Mouse (Mus musculus) hindbrain, embryonic 12.5 days (tissue): ENCODE measurements at regions not wholly inside any gene's neighbourhood (a gene's known extent, or its start where the extent isn't known, plus 50 kb on each side); places are given as distances from the start of the nearest gene placed in this dataset.

Experiments
- ATAC-seq: fragments of 200-750 bp; cut with Nextera tagmentation; 2 replicates; pipeline ENCODE4 v1.8.0; 2017; ENCODE audit warnings: moderate TSS enrichment; ENCODE audit not compliant: low FRiP score
- H3K27ac ChIP-seq: fragments of 300-500 bp; sonication (generic); 2 replicates; pipeline ENCODE4 v1.5.1; 2016; ENCODE audit warnings: mild to moderate bottlenecking
- H3K27me3 ChIP-seq: fragments of 300-500 bp; sonication (generic); 2 replicates; pipeline ENCODE4 v1.6.1; 2016; ENCODE audit warnings: mild to moderate bottlenecking
- H3K36me3 ChIP-seq: fragments of 300-500 bp; sonication (generic); 2 replicates; pipeline ENCODE4 v1.6.1; 2016; ENCODE audit warnings: mild to moderate bottlenecking
- H3K4me1 ChIP-seq: fragments of 300-500 bp; sonication (generic); 2 replicates; pipeline ENCODE4 v1.6.1; 2016
- H3K4me2 ChIP-seq: fragments of 300-500 bp; sonication (generic); replicated peaks from 2 replicates; pipeline ENCODE4 v1.6.1; 2016; ENCODE audit warnings: mild to moderate bottlenecking
- H3K4me3 ChIP-seq: fragments of 300-500 bp; sonication (generic); 2 replicates; pipeline ENCODE4 v1.5.1; 2016; ENCODE audit warnings: mild to moderate bottlenecking
- H3K9ac ChIP-seq: fragments of 300-500 bp; sonication (generic); 2 replicates; pipeline ENCODE4 v1.6.1; 2016; ENCODE audit warnings: mild to moderate bottlenecking, moderate library complexity
- H3K9me3 ChIP-seq: fragments of 300-500 bp; sonication (generic); replicated peaks from 2 replicates; pipeline ENCODE4 v1.6.1; 2016; ENCODE audit warnings: mild to moderate bottlenecking
- WGBS: fragments of 180-500 bp; shearing (Covaris S2); methylation state at CpG from one replicate; pipeline ENCODE4 v1.1.7; 2016; 5-methylcytosine and 5-hydroxymethylcytosine counted together

DNA sequence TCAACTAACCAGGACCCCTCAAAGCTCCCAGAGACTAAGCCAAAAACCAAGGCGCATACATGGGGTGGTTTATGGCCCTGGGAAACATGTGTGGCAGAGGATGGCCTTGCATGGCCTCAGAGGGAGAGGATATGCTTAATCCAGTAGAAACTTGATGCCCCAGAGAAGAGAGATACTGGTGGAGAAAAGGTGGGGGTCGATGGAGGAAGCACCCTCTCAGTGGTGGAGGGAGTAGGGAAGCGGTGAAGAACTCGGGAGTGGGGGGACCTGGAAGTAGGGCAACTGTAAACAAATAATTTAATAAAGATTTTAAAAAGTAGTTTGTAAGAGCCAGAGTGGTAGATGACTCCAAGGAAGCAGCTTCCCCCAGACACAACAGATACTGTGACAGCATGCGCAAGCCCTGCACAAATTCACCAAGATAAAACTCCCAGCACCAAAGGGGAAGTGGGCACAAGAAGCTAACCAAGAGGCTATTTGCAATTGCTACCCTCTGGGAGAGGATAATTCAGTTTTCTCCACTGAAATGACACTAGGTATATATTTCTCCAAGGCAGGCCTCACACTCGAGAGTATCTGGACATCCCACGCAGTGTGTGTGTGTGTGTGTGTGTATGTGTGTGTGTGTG, 50.7 kb upstream of the Gpr141 start:
- H3K4me3 ChIP-seq = no peak overlapping the region
- H3K9me3 ChIP-seq = no peaks in the 10 kb centered on the region
- 90% methylated on average over 7 of the region's 7 CpGs for WGBS
- H3K4me1 ChIP-seq = no peaks in the 10 kb centered on the region
- no peak for ATAC-seq
- H3K27me3 ChIP-seq = no peaks in the 10 kb centered on the region
- H3K4me2 ChIP-seq = no peak overlapping the region
- H3K9ac ChIP-seq = no peak overlapping the region
- no peak overlapping the region for H3K27ac ChIP-seq
- no peaks in the 10 kb centered on the region for H3K36me3 ChIP-seq
